ENCODE assay signal across 10 mouse cellular contexts in genomic region chr1:169462386-169463115, GRCm38 (mm10).
DNase-seq lines count a peak whose midpoint lies in the region; ATAC-seq and TF ChIP-seq lines count a peak whose summit lies in the region.
"Had no signal": no experiment of that assay in that cellular context is flagged by ENCODE, and none has a peak within 500 bp of the region (broad histone marks: within the 10 kb centered on the region; RNA-seq: fewer than 3 reads in every experiment).

No protein-coding gene starts in this region.

- peak; percentile 62 for ATAC-seq in hindbrain, embryonic 15.5 days (ENCODE audit: low FRiP score, low read depth)
- ATAC-seq in frontal cortex, adult (ENCODE audit: low TSS enrichment), result peak; percentile 78
- ATAC-seq: intestine, postnatal 0 days had no signal

- H3K27ac ChIP-seq in hindbrain, embryonic 15.5 days (replicated peaks), result peak overlapping the region; percentile 54
- H3K27ac ChIP-seq in hindbrain, embryonic 10.5 days, result no peak overlapping the region
- H3K27ac ChIP-seq in left cerebral cortex, adult 2 months, result peak overlapping the region; percentile 64; the same call in 1 of the 2 replicates
- H3K27ac ChIP-seq: liver, embryonic 14.5 days had no signal

- 54% methylated on average over 15 of the region's 15 CpGs for WGBS in hindbrain, embryonic 15.5 days
- 79% methylated on average over 15 of the region's 15 CpGs for WGBS in hindbrain, embryonic 10.5 days
- WGBS in lung, adult 2 months, result 77% methylated on average over 15 of the region's 15 CpGs

- peak overlapping the region; percentile 21 for H3K4me2 ChIP-seq in hindbrain, embryonic 15.5 days

- no peak overlapping the region for H3K9ac ChIP-seq in hindbrain, embryonic 15.5 days
- H3K9ac ChIP-seq: liver, embryonic 14.5 days had no signal

- DNase-seq in hindbrain, embryonic 10.5 days (ENCODE audit: low spot score), result no peak
- DNase-seq in left cerebral cortex, adult 2 months (ENCODE audit: extremely low spot score in 1 of 2, low spot score in 2 of 2), result peak; percentile 64 to 70
- peak; percentile 69 for DNase-seq in right cerebral cortex, postnatal 25 days
- DNase-seq in lung, adult 2 months, result no peak
- no peak for DNase-seq in kidney, postnatal 25 days
- no peak for DNase-seq in lung, postnatal 25 days (ENCODE audit: low spot score)

- H3K4me1 ChIP-seq in hindbrain, embryonic 15.5 days (replicated peaks), result 0 out of 2 replicates have a peak, but pooled peaks cover 11% of the 10 kb centered on the region
- peaks cover 11% of the 10 kb centered on the region for H3K4me1 ChIP-seq in hindbrain, embryonic 10.5 days (replicated peaks)
- peaks cover 2% of the 10 kb centered on the region; the same call in 1 of the 2 replicates for H3K4me1 ChIP-seq in lung, adult 2 months (ENCODE audit: control insufficient read depth, insufficient read depth, low read length)

- no peaks in the 10 kb centered on the region for H3K9me3 ChIP-seq in hindbrain, embryonic 15.5 days
- no peaks in the 10 kb centered on the region for H3K9me3 ChIP-seq in hindbrain, embryonic 10.5 days

- intact Hi-C loops in left cerebral cortex, adult 2 months (cut with DNase I), result loop anchor here (1.0 kb wide), 1 partner anchor 40 kb away; no protein-coding TSS in a partner anchor

- TF ChIP-seq POLR2A in lung, adult 2 months (IDR thresholded peaks at IDR 0.05; ENCODE audit: borderline replicate concordance, extremely low read depth, low read depth, low read length), result no peak

- no peak for TF ChIP-seq CTCF in left cerebral cortex, adult 2 months (IDR thresholded peaks at IDR 0.05)
- no peak for TF ChIP-seq CTCF in lung, adult 2 months (IDR thresholded peaks at IDR 0.05; ENCODE audit: insufficient read depth, low read length)

- no peaks in the 10 kb centered on the region for H3K36me3 ChIP-seq in hindbrain, embryonic 15.5 days
- no peaks in the 10 kb centered on the region for H3K36me3 ChIP-seq in hindbrain, embryonic 10.5 days

- no peaks in the 10 kb centered on the region for H3K27me3 ChIP-seq in hindbrain, embryonic 15.5 days
- H3K27me3 ChIP-seq in hindbrain, embryonic 10.5 days (ENCODE audit: insufficient read depth, poor library complexity, severe bottlenecking), result no peaks in the 10 kb centered on the region

- H3K4me3 ChIP-seq in hindbrain, embryonic 15.5 days, result no peak overlapping the region
- H3K4me3 ChIP-seq in hindbrain, embryonic 10.5 days, result no peak overlapping the region
- H3K4me3 ChIP-seq in left cerebral cortex, adult 2 months, result peak overlapping the region; percentile 10; the same call in 1 of the 2 replicates
- H3K4me3 ChIP-seq in lung, adult 2 months (replicated peaks; ENCODE audit: extremely low read depth, low read depth, low read length), result no peak overlapping the region

Comparison
In these comparisons a context has a peak if more than half of its experiments do, and no peak if none do; other contexts are left out.
1. DNase-seq: peak in left cerebral cortex, adult 2 months (2 of 2) and right cerebral cortex, postnatal 25 days (single experiment); none in hindbrain, embryonic 10.5 days (single experiment), lung, adult 2 months (single experiment), kidney, postnatal 25 days (0 of 2) and lung, postnatal 25 days (single experiment).